Comparison of ENCODE assay signal across 15 mouse cellular contexts in genomic region chr19:10122021-10122631, GRCm38 (mm10).
"Had no signal": no experiment of that assay in that cellular context is flagged by ENCODE, and none has a peak within 500 bp of the region (broad histone marks: within the 10 kb centered on the region; RNA-seq: fewer than 3 reads in every experiment).

No protein-coding gene starts in this region.

- DNase-seq: kidney, adult 18-20 months; kidney, postnatal 10 days; kidney, postnatal 4 days; lung, postnatal 14 days; retina, postnatal 1 day; right cerebral cortex, postnatal 4 days; spleen, adult 18-20 months; thymus, adult 2 months; thymus, postnatal 25 days had no signal

- H3K27me3 ChIP-seq: limb, embryonic 12.5 days; lung, embryonic 15.5 days; midbrain, embryonic 12.5 days had no signal

- H3K4me3 ChIP-seq: layer of hippocampus, adult 2 months; limb, embryonic 12.5 days; lung, embryonic 15.5 days; megakaryocyte, embryonic 14.5 days; midbrain, embryonic 12.5 days had no signal

- H3K36me3 ChIP-seq: limb, embryonic 12.5 days; lung, embryonic 15.5 days; midbrain, embryonic 12.5 days had no signal

- H3K9me3 ChIP-seq: limb, embryonic 12.5 days; lung, embryonic 15.5 days; midbrain, embryonic 12.5 days had no signal

- H3K4me1 ChIP-seq: limb, embryonic 12.5 days; midbrain, embryonic 12.5 days had no signal

- H3K27ac ChIP-seq: layer of hippocampus, adult 2 months; limb, embryonic 12.5 days; lung, embryonic 15.5 days; macrophage; midbrain, embryonic 12.5 days had no signal
